ENCODE assay signal across 10 mouse cellular contexts in genomic region chr11:56105632-56106031, GRCm38 (mm10).
DNase-seq lines count a peak whose midpoint lies in the region; ATAC-seq lines count a peak whose summit lies in the region.
"Had no signal": no experiment of that assay in that cellular context is flagged by ENCODE, and none has a peak within 500 bp of the region (broad histone marks: within the 10 kb centered on the region; RNA-seq: fewer than 3 reads in every experiment).

No protein-coding gene starts in this region.

- no peaks in the 10 kb centered on the region for H3K9me3 ChIP-seq in intestine, embryonic 14.5 days (ENCODE audit: control insufficient read depth, low read length)
- H3K9me3 ChIP-seq in intestine, embryonic 15.5 days, result no peaks in the 10 kb centered on the region
- H3K9me3 ChIP-seq in neural tube, embryonic 13.5 days, result no peaks in the 10 kb centered on the region
- H3K9me3 ChIP-seq: embryonic facial prominence, embryonic 12.5 days; lung, embryonic 15.5 days had no signal

- H3K27me3 ChIP-seq in intestine, embryonic 14.5 days (replicated peaks; ENCODE audit: control insufficient read depth, insufficient read depth, low read length), result no peaks in the 10 kb centered on the region
- H3K27me3 ChIP-seq in intestine, embryonic 15.5 days (replicated peaks), result no peaks in the 10 kb centered on the region
- no peaks in the 10 kb centered on the region for H3K27me3 ChIP-seq in neural tube, embryonic 13.5 days
- H3K27me3 ChIP-seq: embryonic facial prominence, embryonic 12.5 days; lung, embryonic 15.5 days had no signal

- peak; percentile 69 for DNase-seq in intestine, embryonic 14.5 days (ENCODE audit: low spot score)
- DNase-seq in MEL-GATA-1-ER (ENCODE audit: extremely low read depth, low read depth), result peak; percentile 6
- peak; percentile 17 for DNase-seq in c-Kit-positive CD71-positive TER-119-negative erythroid progenitor cells, embryonic 14.5 days (ENCODE audit: low read depth)
- peak; percentile 13 to 65 for DNase-seq in frontal cortex, postnatal 25 days (ENCODE audit: low spot score in 2 of 2)
- peak; percentile 39 for DNase-seq in left cerebral cortex, adult 11 months (ENCODE audit: low spot score)

- no peaks in the 10 kb centered on the region for H3K4me1 ChIP-seq in intestine, embryonic 14.5 days (replicated peaks; ENCODE audit: control insufficient read depth, insufficient read depth, low read length)
- H3K4me1 ChIP-seq in intestine, embryonic 15.5 days (replicated peaks), result no peaks in the 10 kb centered on the region
- 0 out of 2 replicates have a peak, but pooled peaks cover 8% of the 10 kb centered on the region for H3K4me1 ChIP-seq in neural tube, embryonic 13.5 days (replicated peaks)
- H3K4me1 ChIP-seq: embryonic facial prominence, embryonic 12.5 days; lung, embryonic 15.5 days had no signal

- ATAC-seq in intestine, embryonic 14.5 days (replicated peaks; ENCODE audit: low FRiP score, low TSS enrichment, low read depth), result no peak
- no peak for ATAC-seq in intestine, embryonic 15.5 days
- no peak for ATAC-seq in neural tube, embryonic 13.5 days (ENCODE audit: low read depth)
- no peak for ATAC-seq in activated CD4-positive, CD25-positive, alpha-beta regulatory T cell, adult 4 months

- H3K9ac ChIP-seq in intestine, embryonic 14.5 days (ENCODE audit: low read length), result no peak overlapping the region
- H3K9ac ChIP-seq in intestine, embryonic 15.5 days, result no peak overlapping the region
- no peak overlapping the region for H3K9ac ChIP-seq in neural tube, embryonic 13.5 days
- H3K9ac ChIP-seq: embryonic facial prominence, embryonic 12.5 days; lung, embryonic 15.5 days had no signal

- H3K4me2 ChIP-seq in intestine, embryonic 14.5 days (ENCODE audit: low read length), result no peak overlapping the region
- no peak overlapping the region for H3K4me2 ChIP-seq in intestine, embryonic 15.5 days (replicated peaks)
- H3K4me2 ChIP-seq in neural tube, embryonic 13.5 days, result no peak overlapping the region
- H3K4me2 ChIP-seq: embryonic facial prominence, embryonic 12.5 days; lung, embryonic 15.5 days had no signal

- no peak overlapping the region for H3K27ac ChIP-seq in intestine, embryonic 14.5 days (ENCODE audit: low read depth)
- no peak overlapping the region for H3K27ac ChIP-seq in intestine, embryonic 15.5 days
- H3K27ac ChIP-seq in neural tube, embryonic 13.5 days (replicated peaks), result peak overlapping the region; percentile 13; the same call in 1 of the 2 replicates
- H3K27ac ChIP-seq: embryonic facial prominence, embryonic 12.5 days; lung, embryonic 15.5 days had no signal

- 31% methylated on average over 4 of the region's 4 CpGs for WGBS in intestine, embryonic 14.5 days
- WGBS in intestine, embryonic 15.5 days, result 31% methylated on average over 4 of the region's 4 CpGs
- 39% methylated on average over 4 of the region's 4 CpGs for WGBS in neural tube, embryonic 13.5 days

- no peak overlapping the region for H3K4me3 ChIP-seq in intestine, embryonic 14.5 days (ENCODE audit: low read depth, low read length)
- no peak overlapping the region for H3K4me3 ChIP-seq in intestine, embryonic 15.5 days (replicated peaks)
- no peak overlapping the region for H3K4me3 ChIP-seq in neural tube, embryonic 13.5 days
- H3K4me3 ChIP-seq: embryonic facial prominence, embryonic 12.5 days; lung, embryonic 15.5 days had no signal

- no peaks in the 10 kb centered on the region for H3K36me3 ChIP-seq in intestine, embryonic 14.5 days (ENCODE audit: control insufficient read depth, insufficient read depth, low read length)
- H3K36me3 ChIP-seq in intestine, embryonic 15.5 days, result no peaks in the 10 kb centered on the region
- H3K36me3 ChIP-seq in neural tube, embryonic 13.5 days, result no peaks in the 10 kb centered on the region
- H3K36me3 ChIP-seq: embryonic facial prominence, embryonic 12.5 days; lung, embryonic 15.5 days had no signal

Comparison
In these comparisons a context has a peak if more than half of its experiments do, and no peak if none do; other contexts are left out.
1. DNase-seq: peak in every context shown above with its lines; median percentile 69 in intestine, embryonic 14.5 days; 39 in frontal cortex, postnatal 25 days; 39 in left cerebral cortex, adult 11 months; 17 in c-Kit-positive CD71-positive TER-119-negative erythroid progenitor cells, embryonic 14.5 days; 6 in MEL-GATA-1-ER.